Mouse (Mus musculus): Measurements from ENCODE around the gene Luzp2.
A peak's percentile ranks its signal among the peaks of the same experiment; 100 is the strongest.

Gene Luzp2

DNA sequence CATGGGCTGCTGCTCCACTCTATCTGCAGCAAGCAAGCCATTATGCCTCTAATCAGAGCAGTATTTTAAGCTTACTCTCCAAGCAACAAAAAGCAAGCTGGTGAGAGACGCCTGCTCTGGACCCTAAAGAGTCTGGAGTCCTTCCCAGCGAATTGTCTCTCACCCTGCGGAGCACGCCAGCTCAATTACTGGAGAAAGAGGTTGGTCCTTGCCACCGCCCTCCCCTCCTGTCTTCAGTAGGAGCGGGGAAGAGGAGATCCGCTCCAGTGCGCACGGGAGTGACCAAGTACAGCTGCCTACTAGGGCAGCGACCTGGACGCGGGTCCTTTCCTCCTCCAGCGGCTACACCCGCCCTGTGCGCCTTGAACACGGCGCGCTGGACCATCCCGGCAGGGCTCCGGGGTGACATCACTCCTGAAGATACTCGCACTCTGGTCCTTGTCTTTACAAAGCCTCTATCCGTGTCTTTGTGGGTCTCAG is at the start of gene Luzp2:
Gene Luzp2, plus strand, starts transcription at position 127 of the 480 bp plus-strand sequence.
- peak; percentile 22 for DNase-seq (ENCODE audit: low spot score)

DNA sequence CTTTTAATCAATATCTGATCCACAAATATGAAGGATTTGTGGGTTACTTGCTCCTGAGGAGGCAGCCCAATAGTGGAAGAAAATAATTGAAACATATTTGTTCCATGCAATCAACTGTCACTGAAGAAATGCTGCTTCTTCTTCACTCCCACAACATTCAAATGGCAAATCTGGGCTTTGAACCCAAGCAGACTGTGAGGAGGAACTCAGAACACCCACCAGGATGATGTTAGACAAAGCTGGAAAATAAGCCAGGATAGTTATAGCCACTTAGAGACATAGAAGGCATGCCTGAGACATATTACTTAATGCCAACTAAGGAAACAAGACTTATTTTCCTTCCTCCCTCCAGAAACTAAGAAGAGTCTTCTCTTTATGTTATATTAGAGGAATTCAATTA is 47.8 kb upstream of the Luzp2 start:
- DNase-seq (ENCODE audit: low spot score), result no peak

DNA sequence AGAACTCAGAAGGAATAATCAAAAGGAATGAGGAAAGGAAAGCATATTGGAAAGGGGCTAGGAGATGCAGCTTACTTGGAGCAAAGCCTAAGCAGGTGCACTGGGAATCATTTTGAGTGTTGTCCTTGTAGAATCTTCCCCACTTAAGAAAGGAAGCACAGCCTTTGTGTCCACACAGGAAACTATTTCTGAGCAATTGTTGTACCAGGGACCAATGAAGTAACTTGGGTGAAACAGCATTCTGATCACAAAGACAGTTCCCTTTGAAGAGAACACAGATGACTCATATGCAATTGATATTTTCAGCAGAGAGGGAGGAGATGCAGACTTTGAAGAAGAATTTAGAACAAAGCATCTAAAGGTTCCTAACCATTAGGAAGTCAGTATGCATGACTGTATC is 16.7 kb upstream of the Luzp2 start:
- DNase-seq (ENCODE audit: low spot score), result no peak

DNA sequence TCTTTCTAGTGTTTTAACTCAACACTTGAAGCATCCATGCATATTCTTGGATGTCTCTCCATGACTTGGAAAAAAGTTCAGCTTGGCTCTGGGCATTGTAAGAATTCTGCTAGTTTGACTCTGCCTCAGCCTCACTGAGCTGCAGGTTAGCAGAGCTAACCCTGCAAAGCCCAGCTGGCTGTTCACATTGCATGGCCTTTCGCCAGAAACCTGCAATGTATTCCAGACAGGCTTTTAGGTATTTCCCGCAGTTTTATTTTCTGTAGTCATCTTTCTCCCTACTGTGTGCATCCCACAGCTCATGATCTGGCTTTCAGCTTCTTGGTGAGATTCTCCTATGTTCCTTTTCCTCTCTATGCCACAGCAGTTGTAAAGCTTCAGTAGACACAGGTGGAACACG is 6.5 kb upstream of the Luzp2 start:
- DNase-seq (ENCODE audit: low spot score), result no peak

DNA sequence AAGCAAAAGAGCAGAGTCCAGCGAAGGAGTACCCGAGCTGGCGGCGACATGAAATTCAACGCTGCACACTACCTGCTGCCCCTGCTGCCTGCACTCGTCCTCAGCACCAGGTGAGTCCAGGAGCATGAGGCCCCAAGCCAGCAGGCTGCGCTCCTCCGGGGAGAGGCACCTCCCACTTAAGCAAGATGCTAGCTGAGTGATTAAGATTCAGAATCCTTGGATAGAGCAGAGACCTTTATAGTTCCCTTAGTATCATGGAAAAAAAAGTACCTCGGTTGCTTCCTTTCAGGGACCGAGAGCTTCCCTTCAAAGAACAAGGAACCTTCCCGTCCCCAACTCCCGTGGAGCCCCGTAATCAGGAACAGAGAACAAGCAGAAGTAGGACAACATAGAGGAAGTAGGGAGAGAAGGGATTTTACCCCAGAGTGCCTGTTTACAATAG is 634 bp downstream of the Luzp2 start:
- no peak for DNase-seq (ENCODE audit: low spot score)

DNA sequence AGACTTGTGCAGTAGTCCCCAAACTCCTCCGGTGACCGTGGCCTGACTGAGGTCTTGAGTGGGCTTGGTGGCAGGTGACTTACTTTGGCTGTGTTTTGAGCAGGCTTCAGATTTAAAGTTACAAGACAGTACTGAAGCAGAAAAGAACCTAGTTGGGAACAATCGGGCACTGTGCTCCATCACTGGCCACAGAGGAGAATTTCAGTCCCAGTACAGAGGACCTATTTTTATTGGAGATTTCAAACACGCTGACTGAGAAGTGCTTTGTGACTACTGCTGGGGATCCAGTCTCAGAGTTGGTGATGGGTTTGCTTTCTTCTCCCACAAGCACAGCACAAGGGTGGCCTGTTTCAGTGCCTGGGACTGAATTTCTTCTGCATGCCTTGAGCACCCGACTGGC is 1.1 kb downstream of the Luzp2 start:
- DNase-seq (ENCODE audit: low spot score), result no peak

DNA sequence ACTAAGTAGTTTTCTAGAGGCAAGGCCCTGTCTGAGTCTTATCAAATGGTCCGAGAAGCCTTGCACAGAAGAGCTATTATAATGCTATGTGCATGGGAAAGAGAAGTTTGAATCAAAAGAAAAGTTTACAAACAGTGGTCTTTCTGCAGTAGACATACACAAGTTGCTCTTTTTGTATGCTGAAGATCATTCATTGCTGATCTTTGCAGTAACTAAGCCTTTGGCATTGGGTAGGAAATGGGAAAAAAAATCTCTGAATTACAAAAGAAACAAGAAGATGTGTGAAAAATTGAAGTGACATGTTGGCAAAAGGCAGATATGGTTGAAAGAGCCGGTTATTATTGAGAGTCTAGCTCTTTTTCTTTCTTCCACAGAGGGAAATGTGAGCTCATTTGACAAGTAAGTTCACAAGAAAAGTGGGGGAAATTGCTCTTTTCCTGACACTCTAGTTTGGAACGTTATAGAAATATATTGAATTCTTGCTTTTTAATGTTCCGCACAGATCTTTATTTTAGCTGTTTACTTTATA is 7.6 kb downstream of the Luzp2 start:
- DNase-seq (ENCODE audit: low spot score), result no peak

DNA sequence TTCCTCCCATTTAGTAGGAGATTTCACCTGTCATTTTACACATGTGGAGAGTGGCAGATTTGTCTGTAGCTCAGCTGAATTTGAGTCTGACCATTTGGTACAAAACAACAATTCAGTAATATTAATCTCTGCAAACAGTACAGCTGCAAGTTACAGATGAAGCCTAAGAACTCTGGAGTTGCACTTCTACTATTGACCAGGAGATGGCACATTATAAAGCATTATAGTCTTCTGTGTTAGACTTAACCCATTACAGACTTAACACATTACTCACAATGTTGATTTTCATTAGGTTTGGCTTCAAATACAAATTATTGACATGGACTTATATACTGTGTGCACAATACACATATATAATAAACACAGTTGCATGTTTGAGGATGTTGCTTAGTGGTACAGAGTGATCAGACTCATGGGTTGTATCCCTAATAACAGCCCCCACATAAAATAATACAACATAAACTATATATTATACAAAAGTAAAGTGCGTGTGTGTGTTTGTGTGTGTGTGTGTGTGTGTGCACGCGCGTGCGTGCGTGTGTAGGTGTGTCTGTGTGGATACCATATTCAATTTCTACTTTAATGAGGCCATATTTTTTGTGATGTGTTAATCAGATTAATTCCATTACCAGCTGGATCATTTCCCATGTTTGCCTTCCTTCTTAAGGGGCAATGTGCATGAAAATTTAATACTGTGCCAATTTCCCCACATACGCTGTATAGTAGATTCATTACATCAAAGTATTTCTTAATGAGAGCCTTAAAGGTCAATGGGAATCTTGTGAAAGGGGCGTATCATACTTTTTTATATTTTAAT is 10.8 kb downstream of the Luzp2 start:
- DNase-seq (ENCODE audit: low spot score), result no peak

DNA sequence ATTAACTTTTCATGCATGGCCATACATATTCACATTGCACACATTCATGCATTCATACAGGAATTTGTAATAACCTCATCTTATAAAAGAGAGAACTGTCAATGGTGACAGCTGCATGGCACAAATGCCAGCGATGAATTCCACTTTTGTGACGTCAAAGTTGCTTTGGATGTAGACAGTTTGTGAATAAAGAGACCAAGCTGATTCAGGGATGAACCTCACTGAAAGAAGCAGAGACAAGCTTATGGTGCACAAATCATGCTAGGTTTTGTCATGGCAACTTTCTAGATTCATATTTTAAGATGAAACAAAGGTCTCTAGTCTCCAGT is 11.4 kb downstream of the Luzp2 start:
- DNase-seq (ENCODE audit: low spot score), result no peak

DNA sequence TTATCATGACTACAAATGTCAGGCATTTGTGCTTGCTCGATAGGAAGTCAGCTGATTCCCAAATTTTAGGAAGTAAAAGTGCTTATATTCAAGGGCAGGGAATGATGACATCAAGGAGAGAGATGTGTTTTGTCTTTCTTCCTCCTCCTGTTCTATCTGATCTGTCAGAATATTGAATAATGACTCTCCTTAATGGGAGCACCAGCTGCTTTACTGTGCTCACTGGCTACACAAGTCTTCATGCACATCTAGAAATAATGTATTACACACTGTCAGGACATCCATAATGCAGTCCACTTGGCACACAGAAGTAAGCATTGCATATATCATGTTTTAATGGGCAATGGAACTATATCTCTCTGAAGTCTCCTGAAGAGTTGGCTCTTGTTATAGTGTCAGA is 17.6 kb downstream of the Luzp2 start:
- DNase-seq (ENCODE audit: low spot score), result no peak

DNA sequence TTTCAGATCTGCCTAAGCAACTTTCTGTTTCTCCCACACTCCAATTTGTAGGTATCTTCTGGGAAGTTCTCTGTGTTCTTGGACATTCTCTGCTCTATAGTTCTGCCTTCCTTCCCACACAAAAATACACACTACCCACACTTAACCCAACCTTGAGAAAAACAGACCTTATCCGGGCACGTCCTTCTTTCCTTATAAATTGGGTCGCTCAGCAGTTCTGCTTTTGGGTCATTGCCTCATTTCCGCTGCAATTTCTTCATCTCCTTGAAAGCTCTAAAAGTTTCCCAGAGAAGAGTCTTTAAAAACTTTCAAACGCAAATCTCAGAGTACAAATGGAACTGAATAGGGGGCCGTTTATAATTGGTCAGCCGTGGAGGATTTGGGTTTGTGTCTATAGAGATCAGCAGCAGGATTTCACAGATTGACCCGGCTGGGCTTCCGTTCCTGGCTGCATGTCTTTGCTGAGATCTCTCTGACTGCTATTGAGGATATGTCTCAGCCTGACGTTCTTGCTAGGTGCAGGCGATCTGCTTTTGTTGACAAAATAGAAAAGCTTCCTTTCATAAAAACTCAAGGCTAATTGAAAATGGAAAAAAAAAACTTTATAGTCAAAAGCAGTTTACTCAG is 26.0 kb downstream of the Luzp2 start:
- no peak for DNase-seq (ENCODE audit: low spot score)

DNA sequence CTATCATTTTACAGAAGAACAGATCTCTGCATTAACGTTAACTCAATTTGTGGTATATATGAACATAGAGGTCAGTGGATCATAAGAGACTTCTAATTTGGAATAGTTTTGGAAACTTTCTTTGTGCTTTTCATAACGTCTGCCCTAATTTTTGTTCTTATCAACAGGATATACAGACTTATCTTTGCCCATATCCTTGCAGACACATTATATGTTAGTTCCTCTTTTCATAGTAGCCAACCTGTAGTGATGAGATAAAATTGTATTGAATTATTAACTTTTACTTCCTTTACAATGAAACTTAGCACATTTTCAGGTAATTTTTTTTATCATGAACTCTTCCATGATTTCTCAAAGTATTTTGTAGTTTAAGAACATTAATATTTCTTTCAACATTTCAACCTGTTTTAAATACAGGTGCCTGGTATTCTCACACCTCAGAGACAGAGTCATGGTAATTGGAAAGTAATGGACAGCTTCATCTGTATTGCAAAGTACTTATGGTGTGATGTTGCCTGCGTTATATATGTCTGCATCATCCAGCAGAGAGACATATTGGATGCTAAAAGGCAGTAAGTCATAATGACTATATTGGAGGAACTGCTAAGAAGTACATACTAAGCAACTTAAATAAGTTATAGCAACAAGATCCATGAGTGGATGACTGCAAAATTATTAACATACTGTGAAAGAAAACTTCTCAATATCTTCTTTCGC is 43.8 kb downstream of the Luzp2 start:
- no peak for DNase-seq (ENCODE audit: low spot score)

DNA sequence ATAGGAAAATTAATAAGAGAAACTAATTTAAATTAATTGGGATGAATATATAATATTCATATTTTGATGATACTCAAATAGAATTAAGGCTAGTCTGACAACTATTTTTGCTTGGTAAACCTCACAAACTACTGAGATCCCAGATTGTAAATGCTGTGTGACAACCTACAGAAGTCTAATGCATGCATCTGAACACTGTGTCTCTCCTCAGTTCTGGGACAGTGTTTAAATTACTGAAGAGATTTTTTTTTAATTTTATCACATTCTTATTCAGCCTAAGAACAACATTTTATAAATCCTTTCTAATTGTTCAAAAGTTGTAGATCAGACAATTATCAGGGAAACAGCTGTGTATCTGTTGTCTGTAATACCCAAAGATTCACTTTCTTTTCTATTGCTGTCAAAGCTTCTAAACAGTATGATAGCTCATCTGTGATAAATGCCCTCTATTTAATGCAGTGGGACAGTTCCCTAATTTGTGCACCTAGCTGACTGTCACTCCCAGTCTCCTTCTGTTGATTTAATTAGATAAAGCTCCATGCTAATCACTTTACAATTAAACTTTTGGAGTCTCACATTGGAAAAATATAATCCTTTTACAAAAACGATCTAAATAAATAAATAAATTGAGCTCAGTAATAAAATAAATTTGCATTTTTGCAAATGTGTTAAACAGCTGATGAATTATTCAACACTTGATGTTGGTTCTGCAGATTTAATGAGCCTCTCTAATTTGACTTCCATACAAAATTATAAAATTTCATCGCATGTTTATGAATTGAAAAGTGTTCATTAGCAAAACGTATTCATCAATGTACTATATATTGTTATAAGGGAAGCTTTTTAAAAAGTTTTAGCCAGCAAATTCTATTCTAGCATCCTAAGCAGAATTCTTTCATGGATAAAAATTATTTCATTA is 58.7 kb downstream of the Luzp2 start:
- no peak for DNase-seq (ENCODE audit: low spot score)

DNA sequence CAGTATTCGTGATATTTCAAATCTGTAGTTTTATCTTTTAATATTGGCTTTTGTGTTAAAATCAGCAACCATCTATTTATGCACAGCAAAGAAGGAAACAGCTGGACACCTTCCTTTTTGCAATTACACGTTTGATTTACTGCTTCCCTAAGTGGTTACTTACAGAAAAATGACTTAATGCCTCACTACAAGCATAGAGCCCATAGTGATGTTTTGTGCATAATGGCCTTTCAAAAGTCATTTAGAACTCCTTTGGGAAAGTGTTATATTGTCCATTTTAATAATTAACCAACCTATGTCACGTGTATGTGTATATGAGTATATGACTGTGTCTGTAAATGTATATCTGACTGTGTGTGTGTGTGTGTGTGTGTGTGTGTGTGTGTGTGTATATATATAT is 63.3 kb downstream of the Luzp2 start:
- no peak for DNase-seq (ENCODE audit: low spot score)

DNA sequence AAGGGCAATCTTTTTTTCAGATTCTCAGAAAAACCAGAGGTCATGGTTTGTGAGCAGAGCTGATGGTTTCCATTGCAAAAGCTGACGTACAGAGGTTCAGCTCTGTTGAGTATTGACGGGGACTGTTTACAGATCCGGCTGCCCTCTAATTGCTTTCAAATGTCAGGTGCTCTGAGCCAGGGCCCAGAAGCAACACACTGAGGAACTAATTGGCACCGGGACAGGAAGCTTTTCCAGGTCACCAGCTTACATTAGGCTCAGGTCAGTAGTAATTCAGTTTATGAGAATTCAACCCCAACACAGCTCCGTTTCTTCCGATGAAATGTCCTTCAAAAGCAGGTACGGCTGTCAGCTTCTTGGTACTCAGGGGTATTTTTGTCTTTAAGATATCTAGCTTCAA is 74.7 kb downstream of the Luzp2 start:
- DNase-seq (ENCODE audit: low spot score), result no peak

DNA sequence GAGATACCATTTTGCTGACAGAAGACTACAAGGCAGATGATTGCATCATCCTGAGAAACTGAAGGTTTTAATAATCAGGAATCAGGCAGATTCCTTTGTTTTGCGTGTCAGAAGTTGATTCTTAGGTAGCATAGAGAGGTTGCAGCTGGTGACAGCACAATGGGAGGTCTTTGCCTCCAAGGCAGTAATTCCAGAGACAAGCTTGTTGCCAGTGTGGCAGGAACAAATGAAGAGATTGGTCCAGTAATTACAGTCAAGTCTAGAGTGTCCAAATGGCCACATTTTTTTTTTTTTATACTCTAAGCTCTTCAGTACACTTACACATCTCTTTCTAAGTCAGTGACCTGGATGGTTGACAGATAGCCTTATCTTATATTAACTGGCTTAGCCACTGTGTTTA is 78.7 kb downstream of the Luzp2 start:
- DNase-seq (ENCODE audit: low spot score), result no peak

DNA sequence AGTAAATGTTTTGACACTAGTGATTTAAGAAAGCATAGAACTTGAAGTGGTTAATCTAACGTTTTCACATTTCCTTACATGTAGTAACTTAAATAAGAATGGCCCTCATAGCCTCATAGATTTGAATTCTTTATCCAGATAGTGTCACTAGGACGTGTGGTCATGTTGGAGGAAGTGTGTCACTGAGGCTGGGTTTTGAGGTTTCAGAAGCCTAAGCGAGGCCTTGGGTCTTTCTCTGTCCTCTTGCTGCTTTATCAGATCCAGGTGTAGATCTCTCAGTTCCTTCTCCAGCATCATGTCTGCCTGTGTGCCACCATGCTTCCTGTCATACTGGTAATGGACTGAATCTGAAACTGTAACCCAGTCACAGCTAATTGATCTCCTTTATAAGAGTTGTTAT is 86.7 kb downstream of the Luzp2 start:
- no peak for DNase-seq (ENCODE audit: low spot score)

DNA sequence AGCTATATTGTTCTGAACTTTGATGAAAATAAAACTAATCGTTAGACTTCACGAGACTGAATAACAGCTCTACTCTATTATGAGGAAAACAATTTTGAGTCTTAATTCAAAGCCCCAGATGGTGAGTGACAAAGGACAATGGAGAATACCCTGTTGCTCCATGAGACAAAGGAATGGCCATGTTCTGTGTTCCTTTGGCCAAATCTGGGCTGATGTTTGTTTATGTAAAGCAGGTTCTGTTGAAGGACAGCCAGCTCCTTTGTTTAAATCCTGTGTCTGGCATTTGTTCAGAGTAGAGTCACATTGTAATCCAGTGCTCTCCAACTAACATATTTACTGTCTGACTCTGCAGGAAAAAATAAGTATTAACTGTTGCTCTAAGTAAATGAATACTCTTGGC is 121.5 kb downstream of the Luzp2 start:
- DNase-seq (ENCODE audit: low spot score), result no peak

DNA sequence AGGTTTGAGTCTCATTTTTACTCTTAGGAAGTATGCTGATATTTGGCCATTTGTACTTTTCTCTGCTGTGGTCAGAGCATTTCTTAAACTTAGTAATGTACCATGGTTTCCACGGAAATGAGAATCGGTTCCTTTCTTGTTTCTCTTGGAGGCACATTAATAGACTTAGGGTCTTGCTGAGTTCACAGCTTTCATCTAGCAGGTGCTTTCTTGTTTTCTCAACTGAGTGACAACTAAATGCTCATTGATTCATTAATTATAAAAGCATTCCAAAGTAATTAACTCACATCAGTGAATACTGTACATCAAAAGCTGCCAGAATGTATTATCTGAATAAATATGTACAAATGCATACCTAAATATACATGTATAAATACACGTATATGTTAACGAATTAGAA is 127.4 kb downstream of the Luzp2 start:
- DNase-seq (ENCODE audit: low spot score), result no peak

DNA sequence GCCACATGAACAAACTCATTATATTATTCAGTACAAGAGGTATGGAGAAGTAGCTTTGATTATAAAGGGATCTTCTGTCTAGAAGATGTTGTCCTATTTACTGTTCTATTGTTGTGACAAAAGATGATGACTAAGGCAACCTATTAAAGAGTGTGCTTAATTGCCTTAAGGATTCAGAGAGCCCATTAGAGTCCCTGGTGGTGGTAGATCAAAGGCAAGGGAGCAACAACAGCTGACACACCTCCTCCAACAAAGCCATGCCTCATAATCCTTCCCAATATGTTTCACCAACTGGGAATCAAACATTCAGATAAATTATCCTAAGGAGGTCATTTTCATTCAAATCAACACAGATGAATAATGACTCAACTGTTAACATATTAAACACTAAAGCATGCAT is 142.1 kb downstream of the Luzp2 start:
- no peak for DNase-seq (ENCODE audit: low spot score)

DNA sequence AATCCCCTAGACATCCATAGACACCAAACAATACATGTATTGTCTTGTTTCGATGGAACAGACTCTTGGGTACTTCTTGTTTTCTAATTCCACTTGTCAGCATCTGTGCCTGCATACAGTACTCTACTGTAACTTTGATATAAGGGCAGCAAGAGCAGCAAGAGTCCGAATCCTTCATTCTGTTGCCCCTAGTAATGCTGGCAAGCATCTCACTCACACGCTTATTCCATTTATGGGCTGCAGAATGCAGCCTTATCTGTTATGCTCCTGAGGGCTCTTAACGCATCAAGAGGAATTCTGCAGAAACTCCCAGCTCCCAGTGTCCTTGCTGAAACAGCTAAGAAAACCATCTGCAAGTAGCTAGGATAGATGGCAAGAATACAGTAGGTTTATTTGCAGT is 145.3 kb downstream of the Luzp2 start:
- no peak for DNase-seq (ENCODE audit: low spot score)

DNA sequence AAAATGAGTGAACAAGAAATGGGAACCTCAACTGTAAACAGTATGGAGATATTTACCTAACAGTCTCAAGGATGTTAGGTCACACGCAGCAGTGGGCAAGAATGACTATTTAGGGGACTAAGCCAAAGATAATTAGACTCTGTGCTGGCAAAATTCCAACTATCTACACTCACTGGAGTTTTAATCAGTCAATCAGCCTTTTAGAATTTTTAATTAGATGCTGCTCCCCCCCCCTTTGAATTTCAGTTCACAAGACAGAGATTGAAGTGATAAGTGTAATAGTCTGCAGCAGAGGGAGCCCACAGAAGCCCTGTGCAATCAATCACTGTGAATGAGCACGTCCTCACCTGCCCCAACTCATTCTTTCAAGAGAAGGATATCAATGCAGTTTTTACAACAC is 165.1 kb downstream of the Luzp2 start:
- no peak for DNase-seq (ENCODE audit: low spot score)

Data from ovary, postnatal 36 days (tissue).